Mouse (Mus musculus) frontal cortex, postnatal 25 days (tissue): Measurements from ENCODE around the gene Hspa4.
A peak's percentile ranks its signal among the peaks of the same experiment; 100 is the strongest.
"Not testable (repeated sequence)": the region's sequence is repeated elsewhere in the genome, so short reads cannot be mapped to it uniquely, and the experiment has no call there.

Source experiments
- DNase-seq, 2 experiments: peaks; one replicate each; pipeline ENCODE4 v3.0.0; 2022; ENCODE audit warnings: low spot score in 2 of 2

The Hspa4 gene

DNA sequence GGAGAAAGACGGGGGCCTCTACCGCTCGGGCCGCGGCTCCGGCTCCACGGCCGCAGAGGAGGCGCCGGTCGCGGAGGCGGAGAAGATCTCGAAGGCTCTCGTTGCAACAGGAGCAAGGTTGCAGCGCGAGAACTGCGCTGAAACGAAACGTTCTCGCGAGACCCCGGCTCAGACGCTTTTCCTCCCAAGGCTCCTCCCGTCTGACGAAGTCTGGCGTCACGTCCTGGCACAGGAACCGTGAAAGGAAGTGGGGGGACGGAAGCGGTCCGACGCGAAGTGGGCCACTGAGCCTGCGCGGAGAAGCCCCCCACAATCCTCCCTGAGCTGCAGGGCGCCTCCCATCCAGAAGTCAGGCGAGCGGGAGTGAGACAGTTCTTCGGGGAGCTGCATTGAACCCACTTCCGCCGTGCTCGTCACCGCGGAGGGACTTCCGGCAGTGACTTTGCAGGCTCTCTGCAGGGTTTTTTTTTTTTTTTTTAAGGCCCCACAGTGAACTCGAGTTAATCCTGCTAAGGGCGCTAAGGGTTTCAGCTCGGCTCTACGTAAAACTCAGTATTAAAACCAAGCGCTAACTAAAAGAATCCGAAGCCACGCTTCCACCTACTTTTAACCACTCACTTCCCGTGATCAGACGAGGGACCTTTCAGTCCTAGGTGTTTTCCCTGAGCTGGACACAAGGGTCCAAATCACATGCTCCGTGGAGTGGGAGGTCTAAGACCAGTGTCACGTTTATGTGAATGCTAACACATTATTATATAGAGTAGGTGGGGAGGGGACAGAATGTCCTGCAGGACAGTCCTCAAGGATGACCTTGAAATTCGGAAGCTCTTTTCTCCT lies at the start of gene Hspa4:
TSS of gene Hspa4 (minus strand) at position 128 of the 837 bp plus-strand sequence.
- peak; percentile 95 to 96 for DNase-seq

- DNase-seq, result no peak
These were observed 45.5 kb upstream of the Hspa4 start for GRCm38 (mm10) chr11:53345738-53346137.

GRCm38 (mm10) chr11:53345328-53345727 lies 45.1 kb upstream of the Hspa4 start:
- DNase-seq, result no peak

GRCm38 (mm10) chr11:53342711-53343110 lies 42.5 kb upstream of the Hspa4 start:
- DNase-seq, result no peak

DNA sequence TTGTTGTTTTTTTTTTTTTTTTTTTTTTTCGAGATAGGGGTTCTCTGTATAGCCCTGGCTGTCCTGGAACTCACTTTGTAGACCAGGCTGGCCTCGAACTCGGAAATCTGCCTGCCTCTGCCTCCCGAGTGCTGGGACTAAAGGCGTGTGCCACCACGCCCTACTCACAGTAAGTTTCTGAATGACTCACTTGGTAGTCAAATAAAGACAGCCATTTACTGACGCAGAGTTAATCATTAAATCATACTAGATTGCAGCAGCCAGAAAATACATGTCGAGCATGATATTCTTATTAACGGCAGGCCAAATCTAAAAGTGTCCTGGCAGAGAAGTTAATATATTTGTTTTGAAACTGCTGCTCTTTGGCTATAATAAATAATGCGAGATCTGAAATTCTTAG lies 40.8 kb upstream of the Hspa4 start:
- not testable (repeated sequence) for DNase-seq

DNA sequence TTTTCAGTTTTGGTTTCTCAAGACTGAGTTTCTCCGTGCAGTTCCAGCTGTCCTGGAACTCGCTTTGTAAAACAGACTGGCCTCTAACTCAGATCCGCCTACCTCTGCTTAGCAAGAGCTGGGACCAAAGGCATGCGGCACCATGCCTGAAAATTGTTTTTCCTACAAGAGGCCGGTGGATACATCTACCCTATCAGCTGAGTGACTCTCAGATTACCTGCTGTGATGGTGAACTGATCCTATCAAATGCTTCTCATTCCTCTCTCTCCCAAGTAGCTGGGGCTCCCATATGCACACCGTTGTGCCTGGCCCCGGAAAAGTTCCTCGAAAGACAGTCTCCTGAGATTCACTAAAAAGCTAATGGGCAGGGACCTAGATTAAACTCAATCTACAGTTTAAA lies 37.4 kb upstream of the Hspa4 start:
- no peak for DNase-seq

GRCm38 (mm10) chr11:53336924-53337323 lies 36.7 kb upstream of the Hspa4 start:
- no peak for DNase-seq

DNA sequence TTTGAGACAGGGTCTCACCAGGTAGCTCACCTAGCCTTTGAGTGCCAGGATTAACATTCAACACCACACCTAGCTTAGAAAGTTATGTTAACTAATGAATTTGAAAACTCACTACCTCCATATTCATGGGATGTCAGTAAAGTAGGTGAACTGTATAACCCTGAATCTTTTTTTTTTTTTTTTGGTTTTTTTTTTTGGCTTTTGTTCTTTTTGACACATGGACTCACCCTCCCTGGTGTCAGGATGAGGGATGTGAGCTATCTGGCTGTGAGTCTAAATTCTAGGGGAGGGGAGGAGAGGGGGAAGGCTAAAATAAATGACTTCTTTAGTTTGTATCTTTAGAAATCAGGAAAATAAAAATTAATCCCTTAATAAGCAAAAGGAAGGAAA lies 35.9 kb upstream of the Hspa4 start:
- DNase-seq, result no peak

- DNase-seq, result no peak
These were observed 35.4 kb upstream of the Hspa4 start for GRCm38 (mm10) chr11:53335505-53336181.

DNA sequence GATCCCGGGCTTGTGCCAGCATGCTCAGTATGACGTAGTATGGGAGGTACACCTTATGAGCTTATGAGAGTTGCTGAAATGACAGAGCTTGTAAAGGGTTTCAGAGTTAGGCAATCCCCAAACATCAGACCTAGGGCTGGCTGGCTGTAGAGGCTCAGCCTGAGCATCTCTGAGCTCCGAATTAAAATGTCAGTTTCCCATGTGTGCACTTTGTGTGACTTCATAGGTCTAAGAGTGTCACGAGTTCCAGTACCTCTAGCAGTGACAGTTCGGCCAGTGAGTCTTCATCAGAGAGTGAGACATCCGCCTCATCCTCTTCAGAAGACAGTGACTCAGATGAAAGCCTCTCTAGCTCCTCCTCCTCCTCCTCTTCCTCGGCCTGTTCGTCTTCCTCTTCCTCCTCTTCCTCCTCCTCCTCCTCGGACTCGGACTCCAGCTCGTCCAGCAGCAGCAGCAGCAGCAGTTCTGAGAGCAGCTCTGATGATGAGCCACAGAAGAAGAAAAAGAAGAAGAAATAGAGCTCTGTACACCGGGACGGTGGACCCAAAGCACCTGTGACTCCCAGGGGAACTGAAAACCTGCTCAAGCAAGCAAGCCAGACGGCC lies 31.9 kb upstream of the Hspa4 start:
- no peak for DNase-seq

- DNase-seq, result no peak
These were observed 30.9 kb upstream of the Hspa4 start for GRCm38 (mm10) chr11:53331121-53331520.

- DNase-seq, result no peak
These were observed 30.1 kb upstream of the Hspa4 start for GRCm38 (mm10) chr11:53330325-53330724.

DNA sequence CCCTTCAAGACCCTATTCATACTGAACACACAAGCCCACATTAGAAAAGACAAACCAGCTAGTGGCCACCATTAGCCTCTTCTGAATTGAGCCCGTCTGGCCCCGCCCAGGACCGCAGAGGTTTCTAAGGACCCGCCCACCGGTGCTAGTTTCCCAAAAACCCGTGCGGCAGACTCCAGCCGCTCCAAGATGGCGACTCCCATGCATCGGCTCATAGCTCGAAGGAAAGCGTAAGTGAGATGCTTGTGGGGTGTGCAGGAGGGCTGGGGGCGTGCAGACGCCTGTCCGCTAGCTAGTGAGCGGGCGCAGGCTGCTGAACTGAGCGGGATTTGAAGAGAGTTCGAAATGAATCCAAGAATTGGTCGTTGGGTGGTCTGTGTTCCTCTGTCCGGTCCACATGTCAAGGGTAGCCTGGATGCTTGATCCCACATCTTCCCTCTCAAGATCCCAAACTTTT lies 24.3 kb upstream of the Hspa4 start, which contains the start of gene Zcchc10:
TSS of gene Zcchc10 (plus strand) at position 168 of the 457 bp plus-strand sequence.
- peak; percentile 61 to 74 for DNase-seq

- DNase-seq, result not testable (repeated sequence)
These were observed 19.6 kb upstream of the Hspa4 start for GRCm38 (mm10) chr11:53319867-53320266.

DNA sequence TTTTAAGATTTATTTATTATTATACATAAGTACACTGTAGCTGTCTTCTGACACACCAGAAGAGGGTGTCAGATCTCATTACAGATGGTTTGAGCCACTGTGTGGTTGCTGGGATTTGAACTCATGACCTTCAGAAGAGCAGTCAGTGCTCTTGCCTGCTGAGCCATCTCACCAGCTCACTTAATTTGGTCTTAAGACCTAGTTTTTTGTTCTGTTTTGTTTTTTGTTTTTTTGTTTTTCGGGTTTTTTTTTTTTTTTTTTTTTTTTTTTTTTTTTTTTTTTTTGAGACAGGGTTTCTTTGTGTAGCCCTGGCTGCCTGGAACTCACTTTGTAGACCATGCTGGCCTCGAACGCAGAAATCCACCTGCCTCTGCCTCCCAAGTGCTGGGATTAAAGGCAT lies 18.3 kb upstream of the Hspa4 start:
- not testable (repeated sequence) for DNase-seq

DNA sequence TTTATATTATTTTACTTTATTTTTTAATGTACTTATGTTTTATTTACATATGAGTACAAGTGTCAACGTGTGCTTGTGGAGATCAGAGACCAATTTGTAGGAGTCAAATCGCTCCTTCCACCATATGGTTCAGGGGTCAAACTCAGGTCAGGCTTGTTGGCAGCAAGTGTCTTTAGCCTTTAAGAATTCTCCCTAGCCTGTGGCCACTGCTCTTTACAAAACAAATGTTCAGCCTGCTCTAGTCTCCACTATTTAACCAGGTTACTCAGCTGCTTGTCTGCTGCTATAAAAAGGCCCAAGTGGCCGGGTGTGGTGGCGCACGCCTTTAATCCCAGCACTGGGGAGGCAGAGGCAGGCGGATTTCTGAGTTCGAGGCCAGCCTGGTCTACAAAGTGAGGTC lies 17.8 kb upstream of the Hspa4 start:
- DNase-seq, result no peak

DNA sequence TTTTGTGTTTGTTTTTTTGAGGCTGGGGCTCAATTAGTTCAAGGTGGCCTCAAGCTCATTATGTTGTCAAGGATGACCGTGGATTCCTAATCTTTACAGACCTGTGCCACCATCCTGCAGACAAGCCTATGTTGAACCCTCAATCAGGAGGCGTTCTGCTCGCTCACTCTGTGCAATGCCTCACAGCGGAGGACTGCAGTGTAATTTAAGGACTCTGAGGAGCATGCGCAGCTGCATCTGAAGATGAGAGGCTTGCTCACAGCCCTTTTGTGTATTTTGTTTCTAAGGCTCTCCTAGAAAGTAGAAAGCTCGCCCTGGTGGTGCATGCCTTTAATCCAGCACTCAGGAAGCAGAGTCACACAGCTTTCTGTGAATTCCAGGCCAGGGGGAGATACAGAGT lies 16.7 kb upstream of the Hspa4 start:
- DNase-seq, result no peak

GRCm38 (mm10) chr11:53314770-53315173 lies 14.5 kb upstream of the Hspa4 start:
- DNase-seq, result no peak

DNA sequence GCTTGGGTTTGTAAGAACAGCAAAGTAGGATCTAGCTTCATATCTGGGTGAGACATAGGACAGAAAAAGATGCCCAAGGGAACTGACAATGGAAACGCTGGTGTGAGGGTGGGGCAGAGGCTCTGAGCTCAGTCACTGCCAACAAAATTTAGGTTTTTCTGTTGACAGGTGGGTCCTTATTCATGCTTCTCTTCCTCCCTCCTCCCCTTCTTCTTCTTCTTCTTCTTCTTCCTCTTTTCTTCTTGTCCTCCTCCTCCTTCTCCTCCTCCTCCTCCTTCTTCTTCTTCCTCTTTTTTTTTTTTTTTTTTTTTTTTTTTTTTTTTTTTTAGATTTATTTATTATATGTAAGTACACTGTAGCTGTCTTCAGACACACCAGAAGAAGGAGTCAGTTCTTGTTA lies 12.6 kb upstream of the Hspa4 start:
- not testable (repeated sequence) for DNase-seq

- no peak for DNase-seq
These were observed 11.1 kb upstream of the Hspa4 start for GRCm38 (mm10) chr11:53311385-53311784.

GRCm38 (mm10) chr11:53308884-53309310 lies 8.6 kb upstream of the Hspa4 start:
- no peak for DNase-seq

DNA sequence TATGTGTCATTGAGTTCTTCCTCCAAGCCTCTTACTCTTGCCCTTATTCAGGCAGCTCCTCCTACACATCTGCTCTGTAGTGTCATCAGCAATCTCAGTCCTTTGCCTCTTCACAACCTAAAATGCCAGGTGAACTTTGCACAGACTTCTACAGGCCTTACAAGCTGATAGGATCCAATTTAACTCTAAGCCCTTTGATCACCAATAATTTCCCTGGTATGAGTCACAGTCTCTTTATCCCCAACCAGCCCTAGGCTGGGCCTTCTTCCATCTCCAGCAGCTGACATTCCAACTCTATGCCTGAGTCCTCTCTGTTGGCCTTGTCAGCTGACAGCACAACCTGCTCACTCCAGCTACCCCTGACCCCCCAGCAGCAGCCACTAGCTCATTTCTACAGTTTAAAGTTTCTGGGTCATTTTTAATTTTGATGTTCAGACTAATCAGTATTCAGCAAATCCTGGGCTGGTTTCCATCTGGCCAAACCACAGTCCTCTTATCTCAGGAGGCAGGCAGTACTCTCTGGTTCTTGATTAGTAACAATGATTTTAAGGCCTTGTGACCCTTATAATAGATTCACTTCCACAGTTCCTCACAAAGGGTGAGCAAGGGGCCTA lies 8.1 kb upstream of the Hspa4 start:
- no peak for DNase-seq
